Mouse (Mus musculus): Measurements from ENCODE around the gene Ibtk.

Ibtk gene

GRCm38 (mm10) chr9:85701981-85702380, 47.2 kb downstream of the Ibtk start:
- no peak for DNase-seq (ENCODE audit: low read depth)

- DNase-seq (ENCODE audit: low read depth) = no peak
Observed at GRCm38 (mm10) chr9:85695606-85696005, 53.5 kb downstream of the Ibtk start.

- DNase-seq (ENCODE audit: low read depth) = peak; percentile 42
Observed at GRCm38 (mm10) chr9:85693231-85694116, 55.7 kb downstream of the Ibtk start.

GRCm38 (mm10) chr9:85685010-85685409, 64.1 kb downstream of the Ibtk start:
- DNase-seq (ENCODE audit: low read depth) = peak; percentile 61

GRCm38 (mm10) chr9:85675131-85675905, 73.8 kb downstream of the Ibtk start:
- DNase-seq (ENCODE audit: low read depth) = no peak

GRCm38 (mm10) chr9:85673907-85674481, 75.1 kb downstream of the Ibtk start:
- no peak for DNase-seq (ENCODE audit: low read depth)

- DNase-seq (ENCODE audit: low read depth) = peak; percentile 58
Observed at GRCm38 (mm10) chr9:85671582-85672331, 77.4 kb downstream of the Ibtk start.

GRCm38 (mm10) chr9:85664316-85664715, 84.8 kb downstream of the Ibtk start:
- no peak for DNase-seq (ENCODE audit: low read depth)

- no peak for DNase-seq (ENCODE audit: low read depth)
Observed at GRCm38 (mm10) chr9:85663810-85664209, 85.3 kb downstream of the Ibtk start.

GRCm38 (mm10) chr9:85663091-85663490, 86.0 kb downstream of the Ibtk start:
- DNase-seq (ENCODE audit: low read depth) = no peak

GRCm38 (mm10) chr9:85653401-85653800, 95.7 kb downstream of the Ibtk start:
- no peak for DNase-seq (ENCODE audit: low read depth)

- no peak for DNase-seq (ENCODE audit: low read depth)
Observed at GRCm38 (mm10) chr9:85638276-85638675, 110.9 kb downstream of the Ibtk start.

All from naive thymus-derived CD4-positive, alpha-beta T cell, adult 2 months (primary cell).